Mouse (Mus musculus): ENCODE data around the gene Arhgef39. TPM values are rescaled to one million over a fixed set of nuclear protein-coding genes. Genes with fewer than 3 reads are reported as not detected.

Gene Arhgef39
- polyA plus RNA-seq (2015; fragmentation: Nextera tagmentation; extraction: Ambion mirVana): 47.7 and 56.1 TPM in 2 replicates

GRCm38 (mm10) chr4:43499407-43500333 lies at the start of gene Arhgef39:
Gene Arhgef39 (minus strand): TSS chr4:43499695.
- no peaks in the 10 kb centered on the region for H3K9me3 ChIP-seq (ENCODE audit: control insufficient read depth, low read length)
- H3K4me2 ChIP-seq (ENCODE audit: low read depth, low read length): peak within 1 kb of the TSS; percentile 80
- 6% methylated on average over 50 of the region's 50 CpGs for WGBS
- peak within 1 kb of the TSS; percentile 42 for H3K27ac ChIP-seq (ENCODE audit: low read length)
- peak within 1 kb of the TSS; percentile 68 for H3K4me3 ChIP-seq (ENCODE audit: low read length)
- H3K4me1 ChIP-seq (replicated peaks; ENCODE audit: control insufficient read depth, insufficient read depth, low read length): peaks cover 23% of the 10 kb centered on the region
- H3K9ac ChIP-seq (ENCODE audit: low read length): peak within 1 kb of the TSS; percentile 79
- peak; percentile 91 for ATAC-seq (ENCODE audit: low read depth)
- H3K27me3 ChIP-seq (ENCODE audit: control insufficient read depth, insufficient read depth, low read depth, low read length): no peaks in the 10 kb centered on the region
- H3K36me3 ChIP-seq (ENCODE audit: control insufficient read depth, insufficient read depth, low read length): 0 out of 2 replicates have a peak, but pooled peaks cover 6% of the 10 kb centered on the region

- H3K27me3 ChIP-seq (ENCODE audit: control insufficient read depth, insufficient read depth, low read depth, low read length): no peaks in the 10 kb centered on the region
- H3K4me2 ChIP-seq (ENCODE audit: low read depth, low read length): no peak overlapping the region
- peaks cover 90% of the 10 kb centered on the region for H3K36me3 ChIP-seq (ENCODE audit: control insufficient read depth, insufficient read depth, low read length)
- no peak for ATAC-seq (ENCODE audit: low read depth)
- H3K9ac ChIP-seq (ENCODE audit: low read length): no peak overlapping the region
- 89% methylated on average over 12 of the region's 12 CpGs for WGBS
- H3K9me3 ChIP-seq (ENCODE audit: control insufficient read depth, low read length): peaks cover 4% of the 10 kb centered on the region; the same call in 1 of the 2 replicates
- no peaks in the 10 kb centered on the region for H3K4me1 ChIP-seq (replicated peaks; ENCODE audit: control insufficient read depth, insufficient read depth, low read length)
- H3K4me3 ChIP-seq (ENCODE audit: low read length): no peak overlapping the region
- no peak overlapping the region for H3K27ac ChIP-seq (ENCODE audit: low read length)
Measured at GRCm38 (mm10) chr4:43549055-43549454, 49.6 kb upstream of the Arhgef39 start.

- WGBS: 94% methylated on average over 8 of the region's 8 CpGs
- Histone ChIP-seq H3K9ac (ENCODE audit: low read length) (no peak overlapping the region), H3K4me3 (ENCODE audit: low read length) (no peak overlapping the region), H3K4me1 (replicated peaks; ENCODE audit: control insufficient read depth, insufficient read depth, low read length) (no peaks in the 10 kb centered on the region), H3K27ac (ENCODE audit: low read length) (no peak overlapping the region), H3K36me3 (ENCODE audit: control insufficient read depth, insufficient read depth, low read length) (peaks cover 90% of the 10 kb centered on the region), H3K9me3 (ENCODE audit: control insufficient read depth, low read length) (peaks cover 1% of the 10 kb centered on the region; the same call in 1 of the 2 replicates), H3K4me2 (ENCODE audit: low read depth, low read length) (no peak overlapping the region), H3K27me3 (ENCODE audit: control insufficient read depth, insufficient read depth, low read depth, low read length) (no peaks in the 10 kb centered on the region)
- ATAC-seq (ENCODE audit: low read depth): no peak
Measured at GRCm38 (mm10) chr4:43547160-43547559, 47.7 kb upstream of the Arhgef39 start.

GRCm38 (mm10) chr4:43546375-43547047 lies 47.0 kb upstream of the Arhgef39 start:
- Histone ChIP-seq H3K4me2 (ENCODE audit: low read depth, low read length) (no peak overlapping the region), H3K4me1 (replicated peaks; ENCODE audit: control insufficient read depth, insufficient read depth, low read length) (no peaks in the 10 kb centered on the region), H3K27ac (ENCODE audit: low read length) (no peak overlapping the region), H3K27me3 (ENCODE audit: control insufficient read depth, insufficient read depth, low read depth, low read length) (no peaks in the 10 kb centered on the region), H3K4me3 (ENCODE audit: low read length) (no peak overlapping the region), H3K36me3 (ENCODE audit: control insufficient read depth, insufficient read depth, low read length) (peaks cover 92% of the 10 kb centered on the region), H3K9me3 (ENCODE audit: control insufficient read depth, low read length) (no peaks in the 10 kb centered on the region), H3K9ac (ENCODE audit: low read length) (no peak overlapping the region)
- WGBS: 89% methylated on average over 12 of the region's 12 CpGs
- no peak for ATAC-seq (ENCODE audit: low read depth)

GRCm38 (mm10) chr4:43542044-43542443 lies 42.5 kb upstream of the Arhgef39 start:
- Histone ChIP-seq H3K4me3 (ENCODE audit: low read length) (no peak overlapping the region), H3K27ac (ENCODE audit: low read length) (no peak overlapping the region), H3K36me3 (ENCODE audit: control insufficient read depth, insufficient read depth, low read length) (peaks cover 87% of the 10 kb centered on the region), H3K4me1 (replicated peaks; ENCODE audit: control insufficient read depth, insufficient read depth, low read length) (no peaks in the 10 kb centered on the region), H3K9ac (ENCODE audit: low read length) (no peak overlapping the region), H3K4me2 (ENCODE audit: low read depth, low read length) (no peak overlapping the region), H3K9me3 (ENCODE audit: control insufficient read depth, low read length) (no peaks in the 10 kb centered on the region), H3K27me3 (ENCODE audit: control insufficient read depth, insufficient read depth, low read depth, low read length) (no peaks in the 10 kb centered on the region)
- 77% methylated on average over 3 of the region's 3 CpGs for WGBS
- no peak for ATAC-seq (ENCODE audit: low read depth)

GRCm38 (mm10) chr4:43536031-43536430 lies 36.5 kb upstream of the Arhgef39 start:
- ATAC-seq (ENCODE audit: low read depth): no peak
- no peaks in the 10 kb centered on the region for H3K27me3 ChIP-seq (ENCODE audit: control insufficient read depth, insufficient read depth, low read depth, low read length)
- no peaks in the 10 kb centered on the region for H3K4me1 ChIP-seq (replicated peaks; ENCODE audit: control insufficient read depth, insufficient read depth, low read length)
- no peaks in the 10 kb centered on the region for H3K9me3 ChIP-seq (ENCODE audit: control insufficient read depth, low read length)
- no peak overlapping the region for H3K27ac ChIP-seq (ENCODE audit: low read length)
- no peak overlapping the region for H3K4me3 ChIP-seq (ENCODE audit: low read length)
- H3K9ac ChIP-seq (ENCODE audit: low read length): no peak overlapping the region
- H3K36me3 ChIP-seq (ENCODE audit: control insufficient read depth, insufficient read depth, low read length): peaks cover 84% of the 10 kb centered on the region
- H3K4me2 ChIP-seq (ENCODE audit: low read depth, low read length): no peak overlapping the region
- WGBS: 83% methylated on average over 9 of the region's 9 CpGs

- no peaks in the 10 kb centered on the region for H3K27me3 ChIP-seq (ENCODE audit: control insufficient read depth, insufficient read depth, low read depth, low read length)
- H3K27ac ChIP-seq (ENCODE audit: low read length): no peak overlapping the region
- ATAC-seq (ENCODE audit: low read depth): no peak
- no peaks in the 10 kb centered on the region for H3K9me3 ChIP-seq (ENCODE audit: control insufficient read depth, low read length)
- H3K4me3 ChIP-seq (ENCODE audit: low read length): no peak overlapping the region
- WGBS: 94% methylated on average over 8 of the region's 8 CpGs
- no peaks in the 10 kb centered on the region for H3K4me1 ChIP-seq (replicated peaks; ENCODE audit: control insufficient read depth, insufficient read depth, low read length)
- no peak overlapping the region for H3K4me2 ChIP-seq (ENCODE audit: low read depth, low read length)
- H3K9ac ChIP-seq (ENCODE audit: low read length): no peak overlapping the region
- peaks cover 86% of the 10 kb centered on the region for H3K36me3 ChIP-seq (ENCODE audit: control insufficient read depth, insufficient read depth, low read length)
Measured at GRCm38 (mm10) chr4:43535628-43536027, 36.1 kb upstream of the Arhgef39 start.

GRCm38 (mm10) chr4:43533270-43533669 lies 33.8 kb upstream of the Arhgef39 start:
- no peak overlapping the region for H3K4me2 ChIP-seq (ENCODE audit: low read depth, low read length)
- 86% methylated on average over 9 of the region's 9 CpGs for WGBS
- H3K4me3 ChIP-seq (ENCODE audit: low read length): no peak overlapping the region
- H3K9me3 ChIP-seq (ENCODE audit: control insufficient read depth, low read length): no peaks in the 10 kb centered on the region
- H3K27ac ChIP-seq (ENCODE audit: low read length): no peak overlapping the region
- H3K9ac ChIP-seq (ENCODE audit: low read length): no peak overlapping the region
- peaks cover 65% of the 10 kb centered on the region for H3K36me3 ChIP-seq (ENCODE audit: control insufficient read depth, insufficient read depth, low read length)
- no peaks in the 10 kb centered on the region for H3K4me1 ChIP-seq (replicated peaks; ENCODE audit: control insufficient read depth, insufficient read depth, low read length)
- no peak for ATAC-seq (ENCODE audit: low read depth)
- H3K27me3 ChIP-seq (ENCODE audit: control insufficient read depth, insufficient read depth, low read depth, low read length): no peaks in the 10 kb centered on the region

- no peaks in the 10 kb centered on the region for H3K9me3 ChIP-seq (ENCODE audit: control insufficient read depth, low read length)
- H3K4me3 ChIP-seq (ENCODE audit: low read length): no peak overlapping the region
- no peak overlapping the region for H3K9ac ChIP-seq (ENCODE audit: low read length)
- no peak overlapping the region for H3K4me2 ChIP-seq (ENCODE audit: low read depth, low read length)
- peak; percentile 17; the same call in 1 of the 2 replicates for ATAC-seq (ENCODE audit: low read depth)
- H3K36me3 ChIP-seq (ENCODE audit: control insufficient read depth, insufficient read depth, low read length): peaks cover 42% of the 10 kb centered on the region
- 16% methylated on average over 7 of the region's 7 CpGs for WGBS
- no peaks in the 10 kb centered on the region for H3K27me3 ChIP-seq (ENCODE audit: control insufficient read depth, insufficient read depth, low read depth, low read length)
- H3K4me1 ChIP-seq (replicated peaks; ENCODE audit: control insufficient read depth, insufficient read depth, low read length): no peaks in the 10 kb centered on the region
- no peak overlapping the region for H3K27ac ChIP-seq (ENCODE audit: low read length)
Measured at GRCm38 (mm10) chr4:43530581-43530980, 31.1 kb upstream of the Arhgef39 start.
